Mouse (Mus musculus) ES-E14 (cell line): ENCODE measurements around the gene Csrp3.

ENCODE experiments used
- CHD2 ChIP-seq: IDR thresholded peaks from 2 replicates; pipeline ENCODE4 v1.6.1; 2014; ENCODE audit warnings: mild to moderate bottlenecking, low read depth, low read length, inconsistent platforms
- HCFC1 ChIP-seq: IDR thresholded peaks from 2 replicates; pipeline ENCODE4 v1.6.1; 2012; ENCODE audit warnings: low read length, inconsistent platforms, borderline replicate concordance; ENCODE audit not compliant: insufficient read depth
- MAFK ChIP-seq: IDR thresholded peaks from 2 replicates; pipeline ENCODE4 v1.6.1; 2014; ENCODE audit warnings: mild to moderate bottlenecking, low read depth, low read length, inconsistent platforms; ENCODE audit not compliant: insufficient read depth
- ZC3H11A ChIP-seq: IDR thresholded peaks from 2 replicates; pipeline ENCODE4 v1.6.1; 2012; ENCODE audit warnings: low read depth, mild to moderate bottlenecking, inconsistent platforms, low read length, borderline replicate concordance
- ZNF384 ChIP-seq: IDR thresholded peaks from 2 replicates; pipeline ENCODE4 v1.6.1; 2012; ENCODE audit warnings: low read depth, low read length, inconsistent platforms

DNA sequence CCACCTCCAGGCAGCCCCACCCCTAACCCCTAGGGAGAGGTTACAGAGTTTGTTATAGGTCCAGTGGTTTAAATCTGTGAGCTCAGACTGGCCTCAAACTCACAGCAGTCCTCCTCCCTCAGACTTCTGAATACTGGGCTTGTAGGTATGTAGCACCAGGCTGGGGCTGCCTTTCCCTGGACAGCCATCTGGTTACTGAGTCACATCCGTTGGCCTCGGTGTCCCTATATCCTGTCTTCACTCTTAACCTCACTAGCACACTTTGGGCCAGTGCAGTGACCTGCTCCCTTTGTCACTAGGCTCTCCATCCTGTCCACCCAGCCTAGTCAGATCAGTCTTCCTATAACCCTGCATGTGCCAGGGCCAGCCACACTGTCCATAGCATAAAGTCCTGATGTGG, 40.9 kb upstream of the Csrp3 start:
- TF ChIP-seq ZC3H11A (no peak), HCFC1 (no peak), ZNF384 (no peak), MAFK (no peak), CHD2 (no peak)
